Mouse (Mus musculus): ENCODE results near the gene Gm10577.

Gene Gm10577

DNA sequence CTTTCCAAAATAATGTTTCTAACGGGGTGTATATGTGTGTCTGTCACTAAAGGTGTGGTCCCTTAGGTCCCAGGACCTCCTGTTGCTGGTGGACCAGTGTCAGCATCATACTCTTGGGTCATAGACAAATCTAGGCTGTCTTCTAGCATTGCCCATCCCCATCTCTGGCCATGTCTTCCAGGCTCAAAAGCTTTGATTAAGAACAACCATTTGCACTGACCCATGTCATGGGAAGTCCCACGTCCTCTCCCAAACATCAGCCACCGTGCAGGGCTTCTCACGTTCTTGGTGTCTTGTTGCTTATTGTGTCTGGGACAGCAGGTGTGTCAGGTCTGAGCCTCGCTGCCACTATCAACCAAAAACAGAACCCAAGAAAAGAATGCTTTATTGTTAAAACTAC, 24.9 kb downstream of the Gm10577 start:
- DNase-seq (ENCODE audit: low spot score in 2 of 2) = no peak

DNA sequence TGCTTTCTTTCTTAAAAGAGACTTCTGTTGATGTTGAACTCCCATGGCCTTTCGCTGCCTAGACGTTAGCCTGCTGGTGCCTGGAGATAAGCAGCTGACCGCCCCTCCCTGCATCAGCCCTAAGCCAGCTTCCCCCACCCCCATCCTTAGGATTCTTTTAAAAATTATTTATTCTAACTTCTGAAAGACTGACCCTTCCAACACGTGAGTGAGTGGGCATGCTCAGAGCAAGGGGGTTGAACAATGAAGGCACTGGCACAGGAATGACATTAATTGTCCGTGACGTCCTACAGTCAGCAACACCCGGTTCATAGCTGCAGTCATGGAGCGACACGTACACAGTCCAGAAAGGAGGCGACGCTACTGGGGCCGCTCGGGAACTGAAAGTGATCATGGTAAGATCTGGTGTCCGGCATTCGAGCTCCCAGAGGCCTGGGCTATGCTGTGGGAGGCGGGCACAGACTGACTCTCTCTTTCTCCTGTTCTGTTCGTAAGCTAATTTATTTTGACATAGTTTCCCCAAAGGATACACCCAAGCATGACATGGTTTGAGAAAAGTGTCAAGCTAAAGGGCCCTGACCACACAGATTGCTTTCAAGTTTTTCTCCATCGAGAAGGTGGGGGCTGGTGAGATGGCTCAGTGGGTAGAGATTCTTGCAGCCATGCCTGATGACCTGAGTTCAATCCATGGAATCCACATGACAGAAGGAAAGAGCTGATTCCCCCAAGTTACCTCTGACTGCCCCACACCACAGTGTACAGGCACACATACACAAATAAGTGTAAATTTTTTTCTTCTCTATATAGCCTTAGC, 25.8 kb downstream of the Gm10577 start:
- DNase-seq (ENCODE audit: low spot score in 2 of 2) = no peak

DNA sequence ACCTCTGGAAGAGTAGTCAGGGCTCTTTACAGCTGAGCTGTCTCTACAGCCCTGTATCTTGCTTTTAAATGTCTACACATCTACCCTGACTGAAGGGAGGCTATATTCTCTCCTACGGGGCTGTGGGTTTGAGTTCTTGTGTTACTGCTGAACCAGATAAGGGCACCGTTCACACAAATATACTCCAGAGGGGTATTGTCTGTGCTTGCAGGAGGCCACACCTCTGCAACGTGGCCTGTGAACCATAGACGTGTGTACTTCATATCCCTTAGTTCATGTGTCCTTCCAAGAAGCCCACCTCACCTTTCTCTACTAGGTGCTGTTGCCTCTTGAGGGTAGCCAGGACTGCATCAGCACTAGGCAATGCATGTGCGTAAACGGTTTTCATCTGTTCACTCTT, 28.4 kb downstream of the Gm10577 start:
- no peak for DNase-seq (ENCODE audit: low spot score in 2 of 2)

DNA sequence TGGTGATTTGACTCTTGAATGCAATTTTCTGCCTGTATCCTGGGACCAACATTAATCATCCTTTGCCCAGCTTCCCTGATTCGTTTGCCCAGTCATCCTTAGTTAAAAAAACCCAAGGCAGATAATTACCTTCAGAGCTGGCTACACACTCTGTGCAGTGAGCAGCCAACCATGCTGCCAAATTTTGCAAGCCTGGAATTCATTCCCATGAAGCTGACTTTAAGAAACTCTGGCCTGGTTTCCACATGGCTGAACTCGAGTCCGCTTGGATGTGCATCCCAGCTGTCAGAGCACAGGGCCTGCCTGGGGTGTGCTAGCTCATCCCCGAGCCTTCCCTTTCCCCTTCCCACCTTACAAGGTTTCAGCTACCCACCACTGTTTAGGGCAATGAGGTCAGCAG, 29.5 kb downstream of the Gm10577 start:
- no peak for DNase-seq (ENCODE audit: low spot score in 2 of 2)

GRCm38 (mm10) chr4:100988231-100988799, 32.2 kb downstream of the Gm10577 start:
- DNase-seq (ENCODE audit: low spot score in 2 of 2) = no peak

- DNase-seq (ENCODE audit: low spot score in 2 of 2) = no peak
These were observed 33.3 kb downstream of the Gm10577 start for GRCm38 (mm10) chr4:100987187-100987586.

GRCm38 (mm10) chr4:100977522-100977921, 43.0 kb downstream of the Gm10577 start:
- no peak for DNase-seq (ENCODE audit: low spot score in 2 of 2)

DNA sequence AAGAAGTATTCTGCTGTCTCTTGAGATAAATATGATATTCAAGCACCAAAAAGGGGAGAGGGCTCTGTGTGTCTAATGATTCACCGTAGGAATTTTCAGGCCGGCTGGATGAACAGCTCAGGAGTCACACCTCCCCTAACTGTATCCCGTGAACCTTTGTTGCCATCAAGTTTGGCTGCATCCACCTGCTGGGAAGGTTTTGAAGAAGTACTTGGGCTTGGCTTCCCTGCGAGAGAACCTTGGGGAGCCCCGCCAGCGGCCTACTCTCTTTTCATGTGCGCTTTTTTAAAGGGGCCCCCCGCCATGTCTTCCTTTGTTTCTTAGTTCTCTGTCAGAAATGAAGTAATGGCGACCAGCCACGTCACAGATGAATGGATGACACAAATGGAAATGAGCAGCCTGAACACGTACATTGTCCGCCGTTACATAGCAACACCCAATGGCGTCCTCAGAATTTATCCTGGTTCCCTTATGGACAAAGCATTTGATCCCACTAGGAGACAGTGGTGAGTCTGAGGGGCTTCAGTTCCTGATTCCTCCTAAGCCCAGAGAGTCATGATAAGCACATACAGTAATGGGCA, 46.0 kb downstream of the Gm10577 start:
- DNase-seq (ENCODE audit: low spot score in 2 of 2) = no peak

DNA sequence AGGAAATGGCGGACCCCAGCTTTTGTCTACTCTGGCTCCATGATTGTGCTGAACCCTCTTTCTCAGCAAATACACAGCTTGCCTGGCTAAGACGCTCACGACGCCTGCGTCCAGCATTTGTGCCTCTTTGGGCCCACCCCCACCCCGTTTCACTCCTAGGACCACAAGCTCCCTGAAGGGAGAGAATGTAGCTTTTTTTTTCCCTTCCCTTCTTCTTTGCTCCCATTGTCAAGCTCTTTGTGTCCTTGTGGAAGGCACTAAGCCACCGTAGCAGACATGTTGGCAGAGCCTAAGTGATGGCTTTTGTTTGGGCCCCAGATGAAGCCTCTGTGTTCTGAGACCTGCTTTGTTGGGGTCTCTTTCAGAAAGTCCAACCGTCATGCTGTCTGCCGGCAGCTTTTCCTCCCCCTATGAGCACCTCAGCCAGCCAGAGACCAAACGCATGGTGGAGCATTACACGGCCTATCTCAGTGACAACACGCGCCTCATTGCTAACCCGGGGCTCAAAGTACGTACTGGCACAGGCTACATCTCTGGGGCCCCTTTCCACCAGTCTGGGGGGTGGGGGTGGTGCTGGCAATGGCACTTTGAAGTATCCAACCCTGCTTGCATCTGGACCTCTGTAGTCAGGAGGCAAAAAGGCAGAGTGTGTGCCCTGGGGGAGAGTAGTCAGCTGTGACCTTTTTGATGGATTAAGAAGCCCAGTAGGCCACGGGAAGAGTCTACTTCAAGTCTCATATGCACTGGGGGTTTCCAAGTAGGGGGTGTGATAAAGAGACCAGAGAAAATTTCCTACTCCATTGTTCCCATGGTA, 46.6 kb downstream of the Gm10577 start:
- DNase-seq (ENCODE audit: low spot score in 2 of 2) = no peak

All from left cerebral cortex, adult 9 months (tissue).